Mouse (Mus musculus) MEL (cell line): ENCODE measurements around the gene Cd3g. TPM values are rescaled to one million over a fixed set of nuclear protein-coding genes. Genes with fewer than 3 reads are reported as not detected.

ENCODE experiments used
- DNase-seq: peaks from one replicate; pipeline ENCODE4 v3.0.0; 2011; ENCODE audit warnings: low read depth, low spot score
- H3K27ac ChIP-seq: 2 replicates; pipeline ENCODE4 v1.5.1; 2012; ENCODE audit warnings: low read depth, mild to moderate bottlenecking, control low read depth, low read length, moderate library complexity; ENCODE audit not compliant: control insufficient read depth
- H3K27me3 ChIP-seq, 2 experiments: fragments of 150-350 bp in 1 of 2; sonication (generic) in 1 of 2; 2 replicates each; pipeline ENCODE4 v1.6.1; 2012; ENCODE audit warnings: low read length in 2 of 2, mild to moderate bottlenecking in 2 of 2, improper control_type of control experiment in 1 of 2, moderate library complexity in 1 of 2; ENCODE audit not compliant: insufficient read depth in 2 of 2, control insufficient read depth in 1 of 2
- H3K36me3 ChIP-seq, 2 experiments: 2 replicates each; pipeline ENCODE4 v1.6.1; 2012 to 2014; ENCODE audit warnings: low read length in 2 of 2, improper control_type of control experiment in 1 of 2, inconsistent platforms in 1 of 2, mild to moderate bottlenecking in 1 of 2; ENCODE audit not compliant: insufficient read depth in 2 of 2, control insufficient read depth in 1 of 2
- H3K4me1 ChIP-seq, 2 experiments: fragments of 150-350 bp in 1 of 2; sonication (generic) in 1 of 2; 2 replicates each; pipeline ENCODE4 v1.6.1; 2012; ENCODE audit warnings: low read length in 2 of 2, improper control_type of control experiment in 1 of 2, mild to moderate bottlenecking in 1 of 2; ENCODE audit not compliant: insufficient read depth in 2 of 2, control insufficient read depth in 1 of 2
- H3K4me3 ChIP-seq, 2 experiments: fragments of 150-350 bp in 1 of 2; sonication (generic) in 1 of 2; 2 replicates each; pipeline ENCODE4 v1.5.1; 2012; ENCODE audit warnings: low read depth in 2 of 2, low read length in 2 of 2, mild to moderate bottlenecking in 2 of 2, moderate library complexity in 2 of 2, control low read depth in 1 of 2, improper control_type of control experiment in 1 of 2; ENCODE audit not compliant: control insufficient read depth in 1 of 2, insufficient read depth in 1 of 2
- H3K79me2 ChIP-seq: 2 replicates; pipeline ENCODE4 v1.6.1; 2012; ENCODE audit warnings: mild to moderate bottlenecking, low read length, moderate library complexity; ENCODE audit not compliant: control insufficient read depth, poor library complexity, insufficient read depth
- H3K9ac ChIP-seq: 2 replicates; pipeline ENCODE4 v1.6.1; 2012; ENCODE audit warnings: low read depth, mild to moderate bottlenecking, control low read depth, low read length, moderate library complexity; ENCODE audit not compliant: control insufficient read depth, poor library complexity, severe bottlenecking
- H3K9me3 ChIP-seq: fragments of 150-350 bp; sonication (generic); replicated peaks from 2 replicates; pipeline ENCODE4 v1.6.1; 2012; ENCODE audit warnings: mild to moderate bottlenecking, low read length, improper control_type of control experiment, moderate library complexity; ENCODE audit not compliant: insufficient read depth
- CHD1 ChIP-seq: IDR thresholded peaks from 2 replicates; pipeline ENCODE4 v1.6.1; 2012; ENCODE audit warnings: low read depth, mild to moderate bottlenecking, inconsistent platforms, low read length, improper control_type of control experiment
- CHD2 ChIP-seq: IDR thresholded peaks from 2 replicates; pipeline ENCODE4 v1.6.1; 2011; ENCODE audit warnings: low read length, improper control_type of control experiment
- ELF1 ChIP-seq: IDR thresholded peaks from 2 replicates; pipeline ENCODE4 v1.6.1; 2014; ENCODE audit warnings: low read depth, mild to moderate bottlenecking, inconsistent platforms, low read length, improper control_type of control experiment, moderate library complexity
- EP300 ChIP-seq, 2 experiments: IDR thresholded peaks; 2 replicates each; pipeline ENCODE4 v1.6.1; 2011; ENCODE audit warnings: improper control_type of control experiment in 2 of 2, low read length in 2 of 2, low read depth in 1 of 2, mild to moderate bottlenecking in 1 of 2
- GABPA ChIP-seq: IDR thresholded peaks from 2 replicates; pipeline ENCODE4 v1.6.1; 2012; ENCODE audit warnings: low read depth, mild to moderate bottlenecking, inconsistent platforms, low read length, improper control_type of control experiment, moderate library complexity
- GATA1 ChIP-seq: IDR thresholded peaks from 2 replicates; pipeline ENCODE4 v1.6.1; 2011; ENCODE audit warnings: low read depth, low read length, improper control_type of control experiment
- MAX ChIP-seq: IDR thresholded peaks from 2 replicates; pipeline ENCODE4 v1.6.1; 2011; ENCODE audit warnings: low read length, improper control_type of control experiment
- MYC ChIP-seq: IDR thresholded peaks from 2 replicates; pipeline ENCODE4 v1.6.1; 2011; ENCODE audit warnings: low read depth, mild to moderate bottlenecking, low read length, improper control_type of control experiment, moderate library complexity
- NELFE ChIP-seq: IDR thresholded peaks from 2 replicates; pipeline ENCODE4 v1.6.1; 2011; ENCODE audit warnings: low read depth, low read length, improper control_type of control experiment
- NRF1 ChIP-seq: IDR thresholded peaks from 2 replicates; pipeline ENCODE4 v1.6.1; 2014; ENCODE audit warnings: low read depth, mild to moderate bottlenecking, inconsistent platforms, low read length, improper control_type of control experiment, moderate library complexity; ENCODE audit not compliant: poor library complexity, insufficient read depth, severe bottlenecking
- POLR2AphosphoS2 ChIP-seq: IDR thresholded peaks from 2 replicates; pipeline ENCODE4 v1.6.1; 2011; ENCODE audit warnings: low read length, improper control_type of control experiment
- RAD21 ChIP-seq: IDR thresholded peaks from 2 replicates; pipeline ENCODE4 v1.6.1; 2011; ENCODE audit warnings: mild to moderate bottlenecking, low read depth, low read length, improper control_type of control experiment
- SIN3A ChIP-seq: IDR thresholded peaks from 2 replicates; pipeline ENCODE4 v1.6.1; 2012; ENCODE audit warnings: low read length, improper control_type of control experiment, inconsistent platforms
- TBP ChIP-seq: IDR thresholded peaks from 2 replicates; pipeline ENCODE4 v1.8.0; 2011; ENCODE audit warnings: low read depth, low read length, improper control_type of control experiment
- TCF12 ChIP-seq: IDR thresholded peaks from 2 replicates; pipeline ENCODE4 v1.6.1; 2014; ENCODE audit warnings: low read depth, mild to moderate bottlenecking, inconsistent platforms, low read length, improper control_type of control experiment, moderate library complexity
- UBTF ChIP-seq: IDR thresholded peaks from 2 replicates; pipeline ENCODE4 v1.6.1; 2012; ENCODE audit warnings: low read depth, mild to moderate bottlenecking, inconsistent platforms, low read length, improper control_type of control experiment, moderate library complexity, borderline replicate concordance; ENCODE audit not compliant: insufficient read depth
- USF1 ChIP-seq: IDR thresholded peaks from 2 replicates; pipeline ENCODE4 v1.6.1; 2014; ENCODE audit warnings: low read depth, mild to moderate bottlenecking, inconsistent platforms, low read length, improper control_type of control experiment, moderate library complexity
- ZC3H11A ChIP-seq: IDR thresholded peaks from 2 replicates; pipeline ENCODE4 v1.6.1; 2012; ENCODE audit warnings: low read depth, mild to moderate bottlenecking, inconsistent platforms, low read length, improper control_type of control experiment
- ZKSCAN1 ChIP-seq: IDR thresholded peaks from 2 replicates; pipeline ENCODE4 v1.6.1; 2012; ENCODE audit warnings: low read depth, mild to moderate bottlenecking, inconsistent platforms, low read length, improper control_type of control experiment, moderate library complexity
- ZMIZ1 ChIP-seq: IDR thresholded peaks from 2 replicates; pipeline ENCODE4 v1.6.1; 2012; ENCODE audit warnings: low read depth, mild to moderate bottlenecking, inconsistent platforms, low read length, improper control_type of control experiment, moderate library complexity
- polyA plus RNA-seq, 2 experiments: library from polyadenylated mRNA; stranded (reverse) in 1 of 2; unstranded in 1 of 2; fragments of >175 nt in 1 of 2; fragments of >200 nt in 1 of 2; gene quantifications; 2 replicates each; pipeline versions ENCODE4 v1.2.1 to v1.2.4; 2012; ENCODE audit warnings: low replicate concordance in 2 of 2, low read depth in 1 of 2; ENCODE audit not compliant: insufficient read length in 2 of 2, insufficient read depth in 1 of 2, missing spikeins in 1 of 2
- total RNA-seq: library from RNA; depleted of rRNA; stranded (reverse); fragments of 300-350 nt; gene quantifications from 2 replicates; pipeline ENCODE4 v1.2.3, GENCODE M21; 2012

Cd3g gene
- total and polyA plus RNA-seq, 3 experiments = 0.35 to 0.47 TPM; not detected in 1

- peaks cover 13 to 21% of the 10 kb centered on the region in 2 experiments for H3K4me1 ChIP-seq
- no peaks in the 10 kb centered on the region for H3K79me2 ChIP-seq
- H3K36me3 ChIP-seq = peaks cover 0 to 16% of the 10 kb centered on the region in 2 experiments; a peak in 2 of 4 replicates
- no peak for DNase-seq
- no peak overlapping the region for H3K4me3 ChIP-seq
- H3K27ac ChIP-seq = no peak overlapping the region
- TF ChIP-seq GABPA = no peak
- no peak for TF ChIP-seq ELF1
- TF ChIP-seq USF1 = 0 out of 2 replicates have a peak, but pooled peaks have one; percentile 19
- no peaks in the 10 kb centered on the region for H3K9me3 ChIP-seq
- H3K27me3 ChIP-seq = no peaks in the 10 kb centered on the region
- H3K9ac ChIP-seq = no peak overlapping the region
These were observed 1.9 kb upstream of the Cd3g start for GRCm38 (mm10) chr9:44982081-44982480.

- H3K9ac ChIP-seq = no peak within 1 kb of the TSS
- no peak within 1 kb of the TSS for H3K4me3 ChIP-seq
- H3K79me2 ChIP-seq = no peaks in the 10 kb centered on the region
- H3K36me3 ChIP-seq = peaks cover 0 to 12% of the 10 kb centered on the region in 2 experiments; a peak in 2 of 4 replicates
- peaks cover 10 to 17% of the 10 kb centered on the region in 2 experiments for H3K4me1 ChIP-seq
- H3K27me3 ChIP-seq = no peaks in the 10 kb centered on the region
- no peak for DNase-seq
- H3K27ac ChIP-seq = no peak within 1 kb of the TSS
- no peaks in the 10 kb centered on the region for H3K9me3 ChIP-seq
- TF ChIP-seq MYC (no peak), POLR2AphosphoS2 (no peak), UBTF (no peak), USF1 (no peak)
- TF ChIP-seq, all 39 proteins: peak for 0
These were observed 1.4 kb upstream of the Cd3g start, which contains the start of gene Cd3d for GRCm38 (mm10) chr9:44981676-44982075. Cd3d (plus strand) TSS chr9:44981786.

- DNase-seq = no peak
- H3K27me3 ChIP-seq = no peaks in the 10 kb centered on the region
- no peaks in the 10 kb centered on the region for H3K9me3 ChIP-seq
- H3K4me1 ChIP-seq = peaks cover 10 to 17% of the 10 kb centered on the region in 2 experiments
- H3K27ac ChIP-seq = no peak overlapping the region
- no peaks in the 10 kb centered on the region for H3K79me2 ChIP-seq
- no peak overlapping the region for H3K4me3 ChIP-seq
- no peak overlapping the region for H3K9ac ChIP-seq
- TF ChIP-seq USF1 (no peak), NELFE (no peak), CHD2 (no peak), SIN3A (no peak), ZC3H11A (no peak), RAD21 (no peak), ZKSCAN1 (no peak), TBP (no peak), CHD1 (no peak), MAX (no peak), TCF12 (no peak), GATA1 (no peak), ZMIZ1 (no peak), GABPA (no peak), NRF1 (no peak), EP300 (IDR thresholded peaks at IDR 0.05; ENCODE audit: low read depth in 1 of 2, low read length in 2 of 2) (no peak)
- H3K36me3 ChIP-seq = peaks cover 0 to 12% of the 10 kb centered on the region in 2 experiments; a peak in 2 of 4 replicates
These were observed 873 bp upstream of the Cd3g start for GRCm38 (mm10) chr9:44981104-44981503.
